Mouse (Mus musculus): Measurements from ENCODE around the gene Stxbp6.

Stxbp6 gene

GRCm38 (mm10) chr12:44993391-44993790 is 81.1 kb downstream of the Stxbp6 start:
- DNase-seq, result no peak

GRCm38 (mm10) chr12:44992847-44993246 is 81.7 kb downstream of the Stxbp6 start:
- no peak for DNase-seq

- no peak for DNase-seq
Observed at GRCm38 (mm10) chr12:44990379-44990778, 84.1 kb downstream of the Stxbp6 start.

GRCm38 (mm10) chr12:44989011-44989410 is 85.5 kb downstream of the Stxbp6 start:
- DNase-seq, result no peak

- no peak for DNase-seq
Observed at GRCm38 (mm10) chr12:44987762-44988161, 86.7 kb downstream of the Stxbp6 start.

GRCm38 (mm10) chr12:44979316-44979848 is 95.1 kb downstream of the Stxbp6 start:
- no peak for DNase-seq

- no peak for DNase-seq
Observed at GRCm38 (mm10) chr12:44975266-44975665, 99.2 kb downstream of the Stxbp6 start.

GRCm38 (mm10) chr12:44971477-44971876 is 103.0 kb downstream of the Stxbp6 start:
- DNase-seq, result no peak

- DNase-seq, result no peak
Observed at GRCm38 (mm10) chr12:44967448-44967847, 107.1 kb downstream of the Stxbp6 start.

- DNase-seq, result no peak
Observed at GRCm38 (mm10) chr12:44957474-44957873, 117.0 kb downstream of the Stxbp6 start.

- no peak for DNase-seq
Observed at GRCm38 (mm10) chr12:44953121-44953520, 121.4 kb downstream of the Stxbp6 start.

GRCm38 (mm10) chr12:44952072-44952471 is 122.4 kb downstream of the Stxbp6 start:
- DNase-seq, result no peak

GRCm38 (mm10) chr12:44950559-44950958 is 124.0 kb downstream of the Stxbp6 start:
- DNase-seq, result no peak

GRCm38 (mm10) chr12:44947823-44948222 is 126.7 kb downstream of the Stxbp6 start:
- no peak for DNase-seq

GRCm38 (mm10) chr12:44940325-44940724 is 134.2 kb downstream of the Stxbp6 start:
- DNase-seq, result no peak

GRCm38 (mm10) chr12:44939106-44939505 is 135.4 kb downstream of the Stxbp6 start:
- DNase-seq, result no peak

GRCm38 (mm10) chr12:44932954-44933353 is 141.6 kb downstream of the Stxbp6 start:
- no peak for DNase-seq

- peak; percentile 11 for DNase-seq
Observed at GRCm38 (mm10) chr12:44931716-44932115, 142.8 kb downstream of the Stxbp6 start.

GRCm38 (mm10) chr12:44928456-44928855 is 146.1 kb downstream of the Stxbp6 start:
- DNase-seq, result peak; percentile 32

- no peak for DNase-seq
Observed at GRCm38 (mm10) chr12:44925901-44926300, 148.6 kb downstream of the Stxbp6 start.

GRCm38 (mm10) chr12:44923273-44923672 is 151.2 kb downstream of the Stxbp6 start:
- DNase-seq, result no peak

- no peak for DNase-seq
Observed at GRCm38 (mm10) chr12:44922241-44922640, 152.3 kb downstream of the Stxbp6 start.

- DNase-seq, result no peak
Observed at GRCm38 (mm10) chr12:44919613-44920012, 154.9 kb downstream of the Stxbp6 start.

- DNase-seq, result no peak
Observed at GRCm38 (mm10) chr12:44918929-44919328, 155.6 kb downstream of the Stxbp6 start.

- DNase-seq, result no peak
Observed at GRCm38 (mm10) chr12:44913854-44914253, 160.7 kb downstream of the Stxbp6 start.

All from kidney, postnatal 10 days (tissue).